ENCODE assay signal across 10 mouse cellular contexts in genomic region chr11:93097431-93097851, GRCm38 (mm10). TPM values are rescaled to one million over a fixed set of nuclear protein-coding genes. Genes with fewer than 3 reads are reported as not detected.
DNase-seq lines count a peak whose midpoint lies in the region; ATAC-seq and TF ChIP-seq lines count a peak whose summit lies in the region.
"Had no signal": no experiment of that assay in that cellular context is flagged by ENCODE, and none has a peak within 500 bp of the region (broad histone marks: within the 10 kb centered on the region; RNA-seq: fewer than 3 reads in every experiment).

No protein-coding gene starts in this region.

- no peak overlapping the region for H3K27ac ChIP-seq in embryonic facial prominence, embryonic 12.5 days
- peak overlapping the region; percentile 86 for H3K27ac ChIP-seq in hindbrain, embryonic 14.5 days
- H3K27ac ChIP-seq in midbrain, postnatal 0 days (ENCODE audit: low read depth, low read length) = peak overlapping the region; percentile 69
- H3K27ac ChIP-seq in intestine, postnatal 0 days (ENCODE audit: low read depth, low read length) = no peak overlapping the region
- H3K27ac ChIP-seq in stomach, postnatal 0 days (replicated peaks) = no peak overlapping the region
- H3K27ac ChIP-seq: heart, embryonic 15.5 days had no signal

- peaks cover 53% of the 10 kb centered on the region for H3K27me3 ChIP-seq in embryonic facial prominence, embryonic 12.5 days
- H3K27me3 ChIP-seq in hindbrain, embryonic 14.5 days (ENCODE audit: control insufficient read depth, insufficient read depth, low read length) = peaks cover 26% of the 10 kb centered on the region
- H3K27me3 ChIP-seq in midbrain, postnatal 0 days (ENCODE audit: insufficient read depth, low read length) = no peaks in the 10 kb centered on the region
- H3K27me3 ChIP-seq in intestine, postnatal 0 days (replicated peaks; ENCODE audit: control insufficient read depth, insufficient read depth, low read length) = peaks cover 43% of the 10 kb centered on the region
- peaks cover 16% of the 10 kb centered on the region for H3K27me3 ChIP-seq in stomach, postnatal 0 days (ENCODE audit: control insufficient read depth, insufficient read depth, low read length)

- no peaks in the 10 kb centered on the region for H3K36me3 ChIP-seq in embryonic facial prominence, embryonic 12.5 days
- no peaks in the 10 kb centered on the region for H3K36me3 ChIP-seq in hindbrain, embryonic 14.5 days (replicated peaks; ENCODE audit: control insufficient read depth, insufficient read depth)
- H3K36me3 ChIP-seq in midbrain, postnatal 0 days (ENCODE audit: insufficient read depth, low read length) = no peaks in the 10 kb centered on the region
- H3K36me3 ChIP-seq in intestine, postnatal 0 days (ENCODE audit: control insufficient read depth, insufficient read depth) = no peaks in the 10 kb centered on the region
- no peaks in the 10 kb centered on the region for H3K36me3 ChIP-seq in stomach, postnatal 0 days (ENCODE audit: control insufficient read depth, insufficient read depth, low read length)
- H3K36me3 ChIP-seq: heart, embryonic 15.5 days had no signal

- TF ChIP-seq EP300 in stomach, postnatal 0 days (optimal IDR thresholded peaks at IDR 0.05) = no peak

- DNase-seq in ZHBTc4 (ENCODE audit: low read depth, low spot score) = peak; percentile 3
- peak; percentile 55 for DNase-seq in hindbrain, embryonic 14.5 days (ENCODE audit: low spot score)
- peak; percentile 50 for DNase-seq in midbrain, postnatal 0 days (ENCODE audit: low spot score)
- no peak for DNase-seq in stomach, postnatal 0 days (ENCODE audit: low spot score)
- DNase-seq in spleen, adult 12 weeks (ENCODE audit: low spot score) = no peak
- no peak for DNase-seq in adrenal gland, postnatal 36 days

- 3% methylated on average over 14 of the region's 14 CpGs for WGBS in embryonic facial prominence, embryonic 12.5 days
- 2% methylated on average over 14 of the region's 14 CpGs for WGBS in hindbrain, embryonic 14.5 days
- WGBS in midbrain, postnatal 0 days = 1% methylated on average over 14 of the region's 14 CpGs
- 8% methylated on average over 14 of the region's 14 CpGs for WGBS in intestine, postnatal 0 days
- WGBS in stomach, postnatal 0 days = 4% methylated on average over 14 of the region's 14 CpGs

- H3K9ac ChIP-seq in embryonic facial prominence, embryonic 12.5 days = no peak overlapping the region
- H3K9ac ChIP-seq in hindbrain, embryonic 14.5 days = peak overlapping the region; percentile 77
- peak overlapping the region; percentile 76; the same call in 1 of the 2 replicates for H3K9ac ChIP-seq in midbrain, postnatal 0 days (replicated peaks; ENCODE audit: low read length, poor library complexity, severe bottlenecking)
- H3K9ac ChIP-seq in intestine, postnatal 0 days (ENCODE audit: low read depth, low read length) = no peak overlapping the region
- H3K9ac ChIP-seq in stomach, postnatal 0 days (ENCODE audit: low read length) = no peak overlapping the region
- H3K9ac ChIP-seq: heart, embryonic 15.5 days had no signal

- peak overlapping the region; percentile 76; the same call in 1 of the 2 replicates for H3K4me2 ChIP-seq in embryonic facial prominence, embryonic 12.5 days (replicated peaks)
- peak overlapping the region; percentile 90 for H3K4me2 ChIP-seq in hindbrain, embryonic 14.5 days (replicated peaks)
- H3K4me2 ChIP-seq in midbrain, postnatal 0 days (ENCODE audit: low read depth, low read length, poor library complexity, severe bottlenecking) = peak overlapping the region; percentile 91
- no peak overlapping the region for H3K4me2 ChIP-seq in intestine, postnatal 0 days (replicated peaks; ENCODE audit: low read depth)
- no peak overlapping the region for H3K4me2 ChIP-seq in stomach, postnatal 0 days (replicated peaks; ENCODE audit: low read depth)

- H3K9me3 ChIP-seq in embryonic facial prominence, embryonic 12.5 days = no peaks in the 10 kb centered on the region
- H3K9me3 ChIP-seq in hindbrain, embryonic 14.5 days (ENCODE audit: control insufficient read depth, low read length) = no peaks in the 10 kb centered on the region
- no peaks in the 10 kb centered on the region for H3K9me3 ChIP-seq in midbrain, postnatal 0 days (ENCODE audit: low read length)
- H3K9me3 ChIP-seq in intestine, postnatal 0 days (ENCODE audit: control insufficient read depth) = no peaks in the 10 kb centered on the region
- H3K9me3 ChIP-seq in stomach, postnatal 0 days (ENCODE audit: control insufficient read depth, low read length) = no peaks in the 10 kb centered on the region
- H3K9me3 ChIP-seq: heart, embryonic 15.5 days had no signal

- peak; percentile 26; the same call in 1 of the 2 replicates for TF ChIP-seq CTCF in midbrain, postnatal 0 days (IDR thresholded peaks at IDR 0.05)
- no peak for TF ChIP-seq CTCF in intestine, postnatal 0 days (IDR thresholded peaks at IDR 0.05; ENCODE audit: low read depth)
- TF ChIP-seq CTCF in stomach, postnatal 0 days (IDR thresholded peaks at IDR 0.05; ENCODE audit: low read depth) = no peak

- peak overlapping the region; percentile 45; the same call in 1 of the 2 replicates for H3K4me3 ChIP-seq in embryonic facial prominence, embryonic 12.5 days
- peak overlapping the region; percentile 62 for H3K4me3 ChIP-seq in hindbrain, embryonic 14.5 days (replicated peaks; ENCODE audit: low read length)
- peak overlapping the region; percentile 74 for H3K4me3 ChIP-seq in midbrain, postnatal 0 days (ENCODE audit: low read depth, low read length)
- no peak overlapping the region for H3K4me3 ChIP-seq in intestine, postnatal 0 days (ENCODE audit: low read depth, low read length)
- H3K4me3 ChIP-seq in stomach, postnatal 0 days (ENCODE audit: low read depth, low read length) = no peak overlapping the region

- no peak for ATAC-seq in embryonic facial prominence, embryonic 12.5 days (ENCODE audit: insufficient number of reproducible peaks, insufficient read depth, low FRiP score, low TSS enrichment)
- ATAC-seq in hindbrain, embryonic 14.5 days (ENCODE audit: low FRiP score) = no peak
- no peak for ATAC-seq in midbrain, postnatal 0 days (ENCODE audit: low FRiP score)
- ATAC-seq in intestine, postnatal 0 days = no peak
- no peak for ATAC-seq in stomach, postnatal 0 days (ENCODE audit: low FRiP score, low TSS enrichment)

- peaks cover 21% of the 10 kb centered on the region for H3K4me1 ChIP-seq in embryonic facial prominence, embryonic 12.5 days
- no peaks in the 10 kb centered on the region; the same call in 1 of the 2 replicates for H3K4me1 ChIP-seq in hindbrain, embryonic 14.5 days (replicated peaks; ENCODE audit: control insufficient read depth, insufficient read depth, low read length)
- no peaks in the 10 kb centered on the region for H3K4me1 ChIP-seq in midbrain, postnatal 0 days (ENCODE audit: insufficient read depth, low read length)
- no peaks in the 10 kb centered on the region for H3K4me1 ChIP-seq in intestine, postnatal 0 days (replicated peaks; ENCODE audit: control insufficient read depth, insufficient read depth, low read length)
- no peaks in the 10 kb centered on the region for H3K4me1 ChIP-seq in stomach, postnatal 0 days (replicated peaks; ENCODE audit: control insufficient read depth, insufficient read depth)

RNA-seq across cellular contexts. Expression of gene Car10, which starts 0.4 kb away (rescaled TPM):
- 1.2 and 1.3 TPM in 2 replicates for polyA plus RNA-seq in embryonic facial prominence, embryonic 12.5 days (2016; fragmentation: Nextera tagmentation; extraction: Ambion mirVana)
- 51.5 TPM in 2 replicates for polyA plus RNA-seq in hindbrain, embryonic 14.5 days (2014; fragmentation: Nextera tagmentation; extraction: Ambion mirVana)
- 62.8 and 72.6 TPM in 2 replicates for total RNA-seq in midbrain, postnatal 0 days (2014; rRNA removed)
- polyA plus RNA-seq in midbrain, postnatal 0 days (2015; fragmentation: Nextera tagmentation; extraction: Ambion mirVana) = 64.1 and 69.6 TPM in 2 replicates
- polyA plus RNA-seq in intestine, postnatal 0 days (2015; fragmentation: Nextera tagmentation; extraction: Ambion mirVana) = 0.20 and 0.21 TPM in 2 replicates
- 0.04 and 0.05 TPM in 2 replicates for polyA plus RNA-seq in stomach, postnatal 0 days (2015; fragmentation: Nextera tagmentation; extraction: Ambion mirVana)
- under 1 TPM; 0.07 to 0.10 TPM for total RNA-seq in adrenal gland, postnatal 36 days (2021)
- polyA plus RNA-seq: liver, embryonic 16.5 days had no signal

Comparison
In these comparisons a context has a peak if more than half of its experiments do, and no peak if none do; other contexts are left out.
1. DNase-seq: peak in ZHBTc4 (single experiment), hindbrain, embryonic 14.5 days (single experiment) and midbrain, postnatal 0 days (single experiment); none in stomach, postnatal 0 days (single experiment), spleen, adult 12 weeks (single experiment) and adrenal gland, postnatal 36 days (0 of 2).
2. H3K27ac ChIP-seq: peak in hindbrain, embryonic 14.5 days (single experiment) and midbrain, postnatal 0 days (single experiment); none in embryonic facial prominence, embryonic 12.5 days (single experiment), intestine, postnatal 0 days (single experiment) and stomach, postnatal 0 days (single experiment).
3. H3K4me2 ChIP-seq: peak in embryonic facial prominence, embryonic 12.5 days (single experiment), hindbrain, embryonic 14.5 days (single experiment) and midbrain, postnatal 0 days (single experiment); none in intestine, postnatal 0 days (single experiment) and stomach, postnatal 0 days (single experiment).
4. H3K4me3 ChIP-seq: peak in embryonic facial prominence, embryonic 12.5 days (single experiment), hindbrain, embryonic 14.5 days (single experiment) and midbrain, postnatal 0 days (single experiment); none in intestine, postnatal 0 days (single experiment) and stomach, postnatal 0 days (single experiment).
5. H3K9ac ChIP-seq: peak in hindbrain, embryonic 14.5 days (single experiment) and midbrain, postnatal 0 days (single experiment); none in embryonic facial prominence, embryonic 12.5 days (single experiment), intestine, postnatal 0 days (single experiment) and stomach, postnatal 0 days (single experiment).
6. RNA of gene Car10, which starts 0.4 kb away (polyA plus RNA-seq): 64.1 to 69.6 TPM in midbrain, postnatal 0 days and 51.5 TPM in hindbrain, embryonic 14.5 days; 1.2 to 1.3 TPM in embryonic facial prominence, embryonic 12.5 days, 0.20 to 0.21 TPM in intestine, postnatal 0 days and 0.04 to 0.05 TPM in stomach, postnatal 0 days; every median in the first group is over 10 times any median in the second.